Mouse (Mus musculus): Measurements from ENCODE around the gene Cdrt4.

The Cdrt4 gene

GRCm38 (mm10) chr11:62943538-62943937 lies 7.5 kb upstream of the Cdrt4 start:
- DNase-seq (ENCODE audit: low spot score), result no peak

GRCm38 (mm10) chr11:62945514-62945913 lies 5.5 kb upstream of the Cdrt4 start:
- DNase-seq (ENCODE audit: low spot score), result no peak

GRCm38 (mm10) chr11:62949548-62949947 lies 1.4 kb upstream of the Cdrt4 start:
- no peak for DNase-seq (ENCODE audit: low spot score)

GRCm38 (mm10) chr11:62954766-62955165 lies 3.8 kb downstream of the Cdrt4 start:
- no peak for DNase-seq (ENCODE audit: low spot score)

- no peak for DNase-seq (ENCODE audit: low spot score)
These were observed 4.2 kb downstream of the Cdrt4 start for GRCm38 (mm10) chr11:62955186-62955585.

GRCm38 (mm10) chr11:62955776-62956175 lies 4.8 kb downstream of the Cdrt4 start:
- DNase-seq (ENCODE audit: low spot score), result no peak

- no peak for DNase-seq (ENCODE audit: low spot score)
These were observed 6.7 kb downstream of the Cdrt4 start for GRCm38 (mm10) chr11:62957626-62958180.

GRCm38 (mm10) chr11:62963292-62963691 lies 12.3 kb downstream of the Cdrt4 start:
- DNase-seq (ENCODE audit: low spot score), result no peak

- DNase-seq (ENCODE audit: low spot score), result no peak
These were observed 15.4 kb downstream of the Cdrt4 start for GRCm38 (mm10) chr11:62966424-62966764.

- DNase-seq (ENCODE audit: low spot score), result no peak
These were observed 16.0 kb downstream of the Cdrt4 start for GRCm38 (mm10) chr11:62966765-62967633.

GRCm38 (mm10) chr11:62977176-62977575 lies 26.2 kb downstream of the Cdrt4 start:
- DNase-seq (ENCODE audit: low spot score), result no peak

GRCm38 (mm10) chr11:62978886-62979285 lies 27.9 kb downstream of the Cdrt4 start:
- no peak for DNase-seq (ENCODE audit: low spot score)

GRCm38 (mm10) chr11:62981729-62982128 lies 30.7 kb downstream of the Cdrt4 start:
- no peak for DNase-seq (ENCODE audit: low spot score)

GRCm38 (mm10) chr11:62983793-62984192 lies 32.8 kb downstream of the Cdrt4 start:
- DNase-seq (ENCODE audit: low spot score), result no peak

- DNase-seq (ENCODE audit: low spot score), result no peak
These were observed 33.4 kb downstream of the Cdrt4 start for GRCm38 (mm10) chr11:62984365-62984764.

GRCm38 (mm10) chr11:62985075-62985474 lies 34.1 kb downstream of the Cdrt4 start:
- DNase-seq (ENCODE audit: low spot score), result no peak

- DNase-seq (ENCODE audit: low spot score), result no peak
These were observed 35.6 kb downstream of the Cdrt4 start for GRCm38 (mm10) chr11:62986578-62986977.

GRCm38 (mm10) chr11:62990150-62990685 lies 39.2 kb downstream of the Cdrt4 start:
- DNase-seq (ENCODE audit: low spot score), result no peak

GRCm38 (mm10) chr11:62990811-62991210 lies 39.8 kb downstream of the Cdrt4 start:
- DNase-seq (ENCODE audit: low spot score), result no peak

GRCm38 (mm10) chr11:62992545-62993242 lies 41.7 kb downstream of the Cdrt4 start:
- no peak for DNase-seq (ENCODE audit: low spot score)

GRCm38 (mm10) chr11:62995066-62995754 lies 44.2 kb downstream of the Cdrt4 start:
- no peak for DNase-seq (ENCODE audit: low spot score)

All from ovary, adult 18-20 months (tissue).